Mouse (Mus musculus): ENCODE results near the gene Hnrnpll. TPM values are rescaled to one million over a fixed set of nuclear protein-coding genes. Genes with fewer than 3 reads are reported as not detected.

Gene Hnrnpll
- polyA plus RNA-seq, 1 experiment from 2014 or later: 52.3 TPM

- ATAC-seq (ENCODE audit: insufficient number of reproducible peaks, insufficient read depth, low FRiP score, low read depth): no peak
- WGBS: 78% methylated on average over 8 of the region's 8 CpGs
- Histone ChIP-seq H3K4me2 (ENCODE audit: low read length) (no peak overlapping the region), H3K27me3 (ENCODE audit: control insufficient read depth, insufficient read depth, low read length) (no peaks in the 10 kb centered on the region), H3K4me3 (ENCODE audit: control insufficient read depth in 1 of 2, insufficient read depth in 1 of 2, low read depth in 1 of 2, low read length in 2 of 2) (no peak overlapping the region), H3K27ac (replicated peaks in 1 of 2; ENCODE audit: control insufficient read depth in 1 of 2, insufficient read depth in 1 of 2, low read depth in 2 of 2, low read length in 2 of 2) (no peak overlapping the region), H3K4me1 (ENCODE audit: control insufficient read depth in 2 of 2, insufficient read depth in 2 of 2, low read length in 2 of 2) (peaks cover 2 to 18% of the 10 kb centered on the region in 2 experiments; a peak in 3 of 4 replicates), H3K9me3 (ENCODE audit: control insufficient read depth, low read length) (no peaks in the 10 kb centered on the region), H3K36me3 (ENCODE audit: control insufficient read depth, insufficient read depth, low read length) (no peaks in the 10 kb centered on the region), H3K9ac (ENCODE audit: low read length) (no peak overlapping the region)
These were observed 1.8 kb upstream of the Hnrnpll start for GRCm38 (mm10) chr17:80063840-80064495.

DNA sequence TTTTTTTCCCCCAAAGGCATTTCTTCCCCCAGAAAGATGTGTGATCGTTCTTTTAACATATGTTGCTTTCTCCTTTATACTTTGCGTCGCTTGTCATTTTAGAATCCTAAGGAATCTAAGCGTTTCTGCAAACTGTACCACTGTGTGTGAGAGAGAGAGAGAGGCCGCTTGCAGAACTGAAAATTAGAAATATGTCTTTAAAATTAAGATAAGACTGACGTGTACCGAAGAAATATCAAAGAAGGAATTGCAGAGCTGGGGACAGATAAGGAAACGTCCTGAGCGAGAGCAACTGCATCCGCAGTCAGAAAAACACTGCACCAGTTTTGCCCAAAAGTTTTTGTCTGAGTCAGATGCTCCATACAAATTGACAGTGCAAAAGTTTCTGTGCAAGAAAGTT, 1.3 kb upstream of the Hnrnpll start:
- Histone ChIP-seq H3K27ac (replicated peaks in 1 of 2; ENCODE audit: control insufficient read depth in 1 of 2, insufficient read depth in 1 of 2, low read depth in 2 of 2, low read length in 2 of 2) (no peak overlapping the region), H3K9ac (ENCODE audit: low read length) (peak overlapping the region; percentile 98), H3K36me3 (ENCODE audit: control insufficient read depth, insufficient read depth, low read length) (no peaks in the 10 kb centered on the region), H3K4me2 (ENCODE audit: low read length) (peak overlapping the region; percentile 93), H3K9me3 (ENCODE audit: control insufficient read depth, low read length) (no peaks in the 10 kb centered on the region), H3K27me3 (ENCODE audit: control insufficient read depth, insufficient read depth, low read length) (no peaks in the 10 kb centered on the region), H3K4me3 (ENCODE audit: control insufficient read depth in 1 of 2, insufficient read depth in 1 of 2, low read depth in 1 of 2, low read length in 2 of 2) (no peak overlapping the region), H3K4me1 (ENCODE audit: control insufficient read depth in 2 of 2, insufficient read depth in 2 of 2, low read length in 2 of 2) (peaks cover 2 to 21% of the 10 kb centered on the region in 2 experiments; a peak in 3 of 4 replicates)
- 61% methylated on average over 10 of the region's 10 CpGs for WGBS
- no peak for ATAC-seq (ENCODE audit: insufficient number of reproducible peaks, insufficient read depth, low FRiP score, low read depth)

- Histone ChIP-seq H3K4me1 (ENCODE audit: control insufficient read depth in 2 of 2, insufficient read depth in 2 of 2, low read length in 2 of 2) (peaks cover 2 to 24% of the 10 kb centered on the region in 2 experiments; a peak in 3 of 4 replicates), H3K4me2 (ENCODE audit: low read length) (peak overlapping the region; percentile 93), H3K27ac (replicated peaks in 1 of 2; ENCODE audit: control insufficient read depth in 1 of 2, insufficient read depth in 1 of 2, low read depth in 2 of 2, low read length in 2 of 2) (peak overlapping the region; percentile 68 to 100), H3K9me3 (ENCODE audit: control insufficient read depth, low read length) (no peaks in the 10 kb centered on the region), H3K27me3 (ENCODE audit: control insufficient read depth, insufficient read depth, low read length) (no peaks in the 10 kb centered on the region), H3K36me3 (ENCODE audit: control insufficient read depth, insufficient read depth, low read length) (no peaks in the 10 kb centered on the region), H3K9ac (ENCODE audit: low read length) (peak overlapping the region; percentile 98), H3K4me3 (ENCODE audit: control insufficient read depth in 1 of 2, insufficient read depth in 1 of 2, low read depth in 1 of 2, low read length in 2 of 2) (peak overlapping the region; percentile 68 to 81)
- under 1% methylated on average over 15 of the region's 15 CpGs for WGBS
- ATAC-seq (ENCODE audit: insufficient number of reproducible peaks, insufficient read depth, low FRiP score, low read depth): no peak
These were observed 481 bp upstream of the Hnrnpll start for GRCm38 (mm10) chr17:80062620-80063010.

GRCm38 (mm10) chr17:80060828-80061782, 1.0 kb downstream of the Hnrnpll start:
- Histone ChIP-seq H3K4me2 (ENCODE audit: low read length) (peak overlapping the region; percentile 93), H3K27me3 (ENCODE audit: control insufficient read depth, insufficient read depth, low read length) (no peaks in the 10 kb centered on the region), H3K4me3 (ENCODE audit: control insufficient read depth in 1 of 2, insufficient read depth in 1 of 2, low read depth in 1 of 2, low read length in 2 of 2) (peak overlapping the region; percentile 81 to 83), H3K9ac (ENCODE audit: low read length) (peak overlapping the region; percentile 98), H3K27ac (replicated peaks in 1 of 2; ENCODE audit: control insufficient read depth in 1 of 2, insufficient read depth in 1 of 2, low read depth in 2 of 2, low read length in 2 of 2) (peak overlapping the region; percentile 95 to 100), H3K9me3 (ENCODE audit: control insufficient read depth, low read length) (no peaks in the 10 kb centered on the region), H3K36me3 (ENCODE audit: control insufficient read depth, insufficient read depth, low read length) (no peaks in the 10 kb centered on the region), H3K4me1 (ENCODE audit: control insufficient read depth in 2 of 2, insufficient read depth in 2 of 2, low read length in 2 of 2) (peaks cover 2 to 30% of the 10 kb centered on the region in 2 experiments; a peak in 3 of 4 replicates)
- under 1% methylated on average over 78 of the region's 83 CpGs for WGBS
- no peak for ATAC-seq (ENCODE audit: insufficient number of reproducible peaks, insufficient read depth, low FRiP score, low read depth)

- 11% methylated on average over 5 of the region's 5 CpGs for WGBS
- no peaks in the 10 kb centered on the region for H3K36me3 ChIP-seq (ENCODE audit: control insufficient read depth, insufficient read depth, low read length)
- H3K4me2 ChIP-seq (ENCODE audit: low read length): peak overlapping the region; percentile 93
- H3K27me3 ChIP-seq (ENCODE audit: control insufficient read depth, insufficient read depth, low read length): no peaks in the 10 kb centered on the region
- peak overlapping the region; percentile 46 to 100; a peak in 3 of 4 replicates for H3K27ac ChIP-seq (replicated peaks in 1 of 2; ENCODE audit: control insufficient read depth in 1 of 2, insufficient read depth in 1 of 2, low read depth in 2 of 2, low read length in 2 of 2)
- peak overlapping the region; percentile 81 to 83 for H3K4me3 ChIP-seq (ENCODE audit: control insufficient read depth in 1 of 2, insufficient read depth in 1 of 2, low read depth in 1 of 2, low read length in 2 of 2)
- H3K4me1 ChIP-seq (ENCODE audit: control insufficient read depth in 2 of 2, insufficient read depth in 2 of 2, low read length in 2 of 2): peaks cover 2 to 30% of the 10 kb centered on the region in 2 experiments; a peak in 3 of 4 replicates
- ATAC-seq (ENCODE audit: insufficient number of reproducible peaks, insufficient read depth, low FRiP score, low read depth): no peak
- peak overlapping the region; percentile 98 for H3K9ac ChIP-seq (ENCODE audit: low read length)
- no peaks in the 10 kb centered on the region for H3K9me3 ChIP-seq (ENCODE audit: control insufficient read depth, low read length)
These were observed 2.0 kb downstream of the Hnrnpll start for GRCm38 (mm10) chr17:80060151-80060550.

GRCm38 (mm10) chr17:80059731-80060130, 2.4 kb downstream of the Hnrnpll start:
- Histone ChIP-seq H3K9ac (ENCODE audit: low read length) (peak overlapping the region; percentile 98; the same call in 1 of the 2 replicates), H3K27ac (replicated peaks in 1 of 2; ENCODE audit: control insufficient read depth in 1 of 2, insufficient read depth in 1 of 2, low read depth in 2 of 2, low read length in 2 of 2) (peak overlapping the region in 1 of 2 experiments; percentile 100; a peak in 1 of 4 replicates)

DNA sequence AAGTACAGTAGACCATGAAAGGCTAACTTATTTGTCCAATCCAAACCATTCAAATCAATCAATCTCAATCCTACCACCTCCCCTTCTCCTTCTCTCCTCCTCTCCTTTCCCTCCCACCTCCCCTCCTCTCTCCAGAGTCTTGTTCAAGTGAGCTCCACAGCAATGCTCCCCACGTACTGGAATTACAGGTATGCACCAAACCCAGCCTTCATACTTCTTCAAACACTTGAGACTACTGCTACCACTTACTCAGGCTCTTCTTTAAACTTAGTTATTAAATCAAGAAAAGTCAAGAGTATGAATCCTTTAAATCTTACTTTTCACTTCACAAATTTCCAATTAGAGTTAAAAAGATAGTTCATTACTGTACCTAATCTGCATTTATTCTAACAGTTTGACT, 3.6 kb downstream of the Hnrnpll start:
- no peaks in the 10 kb centered on the region for H3K9me3 ChIP-seq (ENCODE audit: control insufficient read depth, low read length)
- no peak overlapping the region for H3K27ac ChIP-seq (replicated peaks in 1 of 2; ENCODE audit: control insufficient read depth in 1 of 2, insufficient read depth in 1 of 2, low read depth in 2 of 2, low read length in 2 of 2)
- WGBS: 29% methylated on average over 1 of the region's 1 CpGs
- no peaks in the 10 kb centered on the region for H3K27me3 ChIP-seq (ENCODE audit: control insufficient read depth, insufficient read depth, low read length)
- H3K4me2 ChIP-seq (ENCODE audit: low read length): peak overlapping the region; percentile 22
- peaks cover 6 to 34% of the 10 kb centered on the region in 2 experiments for H3K4me1 ChIP-seq (ENCODE audit: control insufficient read depth in 2 of 2, insufficient read depth in 2 of 2, low read length in 2 of 2)
- no peak overlapping the region for H3K4me3 ChIP-seq (ENCODE audit: control insufficient read depth in 1 of 2, insufficient read depth in 1 of 2, low read depth in 1 of 2, low read length in 2 of 2)
- 0 out of 2 replicates have a peak overlapping the region, but pooled peaks have one; percentile 27 for H3K9ac ChIP-seq (ENCODE audit: low read length)
- ATAC-seq (ENCODE audit: insufficient number of reproducible peaks, insufficient read depth, low FRiP score, low read depth): no peak
- H3K36me3 ChIP-seq (ENCODE audit: control insufficient read depth, insufficient read depth, low read length): peaks cover under 1% of the 10 kb centered on the region; the same call in 1 of the 2 replicates

More at GRCm38 (mm10) chr17:80059731-80060130, 2.4 kb downstream of the Hnrnpll start:
- H3K4me2 ChIP-seq (ENCODE audit: low read length): peak overlapping the region; percentile 93
- H3K36me3 ChIP-seq (ENCODE audit: control insufficient read depth, insufficient read depth, low read length): no peaks in the 10 kb centered on the region
- ATAC-seq (ENCODE audit: insufficient number of reproducible peaks, insufficient read depth, low FRiP score, low read depth): no peak
- peaks cover 2 to 30% of the 10 kb centered on the region in 2 experiments; a peak in 3 of 4 replicates for H3K4me1 ChIP-seq (ENCODE audit: control insufficient read depth in 2 of 2, insufficient read depth in 2 of 2, low read length in 2 of 2)
- no peaks in the 10 kb centered on the region for H3K27me3 ChIP-seq (ENCODE audit: control insufficient read depth, insufficient read depth, low read length)
- peak overlapping the region; percentile 13 to 81; a peak in 3 of 4 replicates for H3K4me3 ChIP-seq (ENCODE audit: control insufficient read depth in 1 of 2, insufficient read depth in 1 of 2, low read depth in 1 of 2, low read length in 2 of 2)
- WGBS: 13% methylated on average over 1 of the region's 1 CpGs
- H3K9me3 ChIP-seq (ENCODE audit: control insufficient read depth, low read length): no peaks in the 10 kb centered on the region
